Mouse (Mus musculus): ENCODE measurements around the gene Bik.

GRCm38 (mm10) chr15:83562626-83563270 lies 36.1 kb downstream of the Bik start:
- TF ChIP-seq CTCF (IDR thresholded peaks at IDR 0.05; ENCODE audit: low read depth) (no peak), EP300 (IDR thresholded peaks at IDR 0.05; ENCODE audit: low read depth) (no peak)

Data from heart, postnatal 0 days (tissue).